Mouse (Mus musculus) forebrain, postnatal 0 days (tissue): ENCODE data around the gene Grip1. TPM values are rescaled to one million over a fixed set of nuclear protein-coding genes. Genes with fewer than 3 reads are reported as not detected.
A peak's percentile ranks its signal among the peaks of the same experiment; 100 is the strongest.

ENCODE experiments used
- ATAC-seq: fragments of 200-750 bp; cut with Nextera tagmentation; 2 replicates; pipeline ENCODE4 v1.8.0; 2017; ENCODE audit warnings: mild to moderate bottlenecking, moderate library complexity
- DNase-seq: peaks from one replicate; pipeline ENCODE4 v3.0.0-alpha.2; 2015
- H3K27ac ChIP-seq: fragments of 300-500 bp; sonication (generic); 2 replicates; pipeline ENCODE4 v1.5.1; 2014; ENCODE audit warnings: low read depth, mild to moderate bottlenecking, antibody characterized with exemption, low read length, moderate library complexity, mixed read lengths
- H3K27me3 ChIP-seq: fragments of 300-500 bp; sonication (generic); 2 replicates; pipeline ENCODE4 v1.6.1; 2014; ENCODE audit warnings: mild to moderate bottlenecking, low read length, mixed read lengths; ENCODE audit not compliant: insufficient read depth
- H3K36me3 ChIP-seq: fragments of 300-500 bp; sonication (generic); 2 replicates; pipeline ENCODE4 v1.6.1; 2014; ENCODE audit warnings: mild to moderate bottlenecking, moderate library complexity; ENCODE audit not compliant: insufficient read depth
- H3K4me1 ChIP-seq: fragments of 300-500 bp; sonication (generic); 2 replicates; pipeline ENCODE4 v1.6.1; 2014; ENCODE audit warnings: antibody characterized with exemption; ENCODE audit not compliant: insufficient read depth
- H3K4me2 ChIP-seq: fragments of 300-500 bp; sonication (generic); 2 replicates; pipeline ENCODE4 v1.6.1; 2014; ENCODE audit warnings: low read depth, mild to moderate bottlenecking, moderate library complexity
- H3K4me3 ChIP-seq: fragments of 300-500 bp; sonication (generic); 2 replicates; pipeline ENCODE4 v1.5.1; 2014; ENCODE audit warnings: low read depth, low read length, mixed read lengths
- H3K9ac ChIP-seq: fragments of 300-500 bp; sonication (generic); 2 replicates; pipeline ENCODE4 v1.6.1; 2014; ENCODE audit warnings: mild to moderate bottlenecking
- H3K9me3 ChIP-seq: fragments of 300-500 bp; sonication (generic); 2 replicates; pipeline ENCODE4 v1.6.1; 2016; ENCODE audit warnings: low read length
- CTCF ChIP-seq: sonication (generic); IDR thresholded peaks from 2 replicates; pipeline ENCODE4 v1.5.1; 2016; ENCODE audit warnings: antibody characterized with exemption, control low read depth, low read depth
- WGBS: fragments of 180-500 bp; shearing (Covaris S2); extraction: QIAGEN DNeasy Blood & Tissue Kit; methylation state at CpG from one replicate; pipeline ENCODE4 v1.1.7; 2014; 5-methylcytosine and 5-hydroxymethylcytosine counted together
- polyA plus RNA-seq: library from polyadenylated mRNA; unstranded; fragments of >200 nt; fragmentation: Nextera tagmentation; extraction: Ambion mirVana; gene quantifications from 2 replicates; pipeline ENCODE4 v1.2.1, GENCODE M21; 2015
- total RNA-seq: library from RNA; depleted of rRNA; stranded (reverse); fragments of >200 nt; gene quantifications from 2 replicates; pipeline ENCODE4 v1.2.3, GENCODE M21; 2014

Grip1 gene
- total and polyA plus RNA-seq, 2 experiments from 2014 or later: 14.8 to 34.5 TPM

- Histone ChIP-seq H3K36me3 (peaks cover 8% of the 10 kb centered on the region), H3K4me2 (no peak overlapping the region), H3K9me3 (no peaks in the 10 kb centered on the region), H3K4me3 (no peak overlapping the region), H3K4me1 (no peaks in the 10 kb centered on the region), H3K9ac (no peak overlapping the region), H3K27me3 (no peaks in the 10 kb centered on the region), H3K27ac (no peak overlapping the region)
- no peak for TF ChIP-seq CTCF
- 38% methylated on average over 2 of the region's 2 CpGs for WGBS
- DNase-seq (no peak), ATAC-seq (peak; percentile 18; the same call in 1 of the 2 replicates)
These were observed 591.1 kb downstream of the Grip1 start for GRCm38 (mm10) chr10:120044714-120045234.

GRCm38 (mm10) chr10:120060579-120061237 lies 607.1 kb downstream of the Grip1 start:
- Histone ChIP-seq H3K4me2 (no peak overlapping the region), H3K4me3 (no peak overlapping the region), H3K27me3 (no peaks in the 10 kb centered on the region), H3K27ac (no peak overlapping the region), H3K9ac (no peak overlapping the region), H3K9me3 (no peaks in the 10 kb centered on the region), H3K36me3 (no peaks in the 10 kb centered on the region; the same call in 1 of the 2 replicates), H3K4me1 (no peaks in the 10 kb centered on the region)
- no peak for TF ChIP-seq CTCF
- 88% methylated on average over 10 of the region's 10 CpGs for WGBS
- ATAC-seq: no peak
- no peak for DNase-seq

DNA sequence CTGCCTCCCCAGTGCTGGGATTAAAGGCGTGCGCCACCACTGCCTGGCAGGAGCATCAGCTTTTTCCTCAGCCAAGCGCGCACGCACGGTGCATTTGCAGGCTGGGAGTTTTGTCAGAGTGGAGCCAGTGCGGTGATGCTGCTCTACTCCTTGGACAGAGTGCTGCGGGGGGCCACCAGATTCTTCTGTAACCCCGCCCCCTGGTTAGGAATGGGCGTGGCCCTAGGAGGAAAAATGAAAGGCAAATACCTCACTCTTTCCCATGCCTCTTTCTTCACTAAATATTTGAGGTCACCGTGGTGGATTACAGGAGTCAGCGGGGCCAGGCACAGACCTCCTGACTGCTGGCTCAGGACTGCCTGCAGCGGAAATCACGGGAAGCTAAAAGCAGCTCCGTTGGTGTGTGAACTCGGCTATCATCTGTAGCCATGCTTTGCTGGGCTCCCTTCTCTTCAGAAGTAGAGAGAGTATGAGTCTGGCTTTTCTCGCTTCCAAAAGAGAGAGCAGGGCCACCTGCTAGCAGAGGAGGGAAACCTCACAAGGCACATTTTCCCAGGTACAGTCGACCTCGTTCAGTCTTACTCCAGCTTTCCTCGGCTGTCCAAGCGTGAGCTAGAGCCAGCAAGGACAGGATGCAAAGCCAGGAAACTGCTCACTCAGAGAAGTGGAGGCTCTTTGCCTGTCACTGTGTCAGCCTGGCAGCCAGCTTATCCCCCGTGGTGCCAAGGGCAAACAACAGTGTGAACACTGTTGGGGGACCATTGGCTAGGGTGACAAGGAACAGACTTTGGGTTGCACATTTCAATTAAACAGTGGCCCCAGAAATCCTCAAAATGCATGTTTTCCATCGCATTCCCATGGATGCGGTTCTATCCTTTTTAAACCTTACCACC lies 607.9 kb downstream of the Grip1 start:
- WGBS: 87% methylated on average over 24 of the region's 24 CpGs
- ATAC-seq: no peak

GRCm38 (mm10) chr10:120064424-120064823 lies 610.8 kb downstream of the Grip1 start:
- H3K27ac ChIP-seq: no peak overlapping the region
- no peak for ATAC-seq
- H3K9ac ChIP-seq: no peak overlapping the region
- no peaks in the 10 kb centered on the region for H3K27me3 ChIP-seq
- H3K9me3 ChIP-seq: no peaks in the 10 kb centered on the region
- peak; percentile 58 for DNase-seq
- no peaks in the 10 kb centered on the region for H3K36me3 ChIP-seq
- no peak overlapping the region for H3K4me3 ChIP-seq
- 19% methylated on average over 5 of the region's 5 CpGs for WGBS
- no peak overlapping the region for H3K4me2 ChIP-seq
- TF ChIP-seq CTCF: peak; percentile 85
- H3K4me1 ChIP-seq: no peaks in the 10 kb centered on the region

More for the DNA sequence above, 607.9 kb downstream of the Grip1 start:
- no peaks in the 10 kb centered on the region for H3K27me3 ChIP-seq
- no peak overlapping the region for H3K4me3 ChIP-seq
- no peak overlapping the region for H3K27ac ChIP-seq
- no peak for TF ChIP-seq CTCF
- DNase-seq: no peak
- no peaks in the 10 kb centered on the region for H3K9me3 ChIP-seq
- no peak overlapping the region for H3K4me2 ChIP-seq
- H3K36me3 ChIP-seq: no peaks in the 10 kb centered on the region; the same call in 1 of the 2 replicates
- no peak overlapping the region for H3K9ac ChIP-seq
- H3K4me1 ChIP-seq: no peaks in the 10 kb centered on the region

- Histone ChIP-seq H3K9ac (no peak overlapping the region), H3K27ac (no peak overlapping the region), H3K4me1 (0 out of 2 replicates have a peak, but pooled peaks cover 3% of the 10 kb centered on the region), H3K27me3 (no peaks in the 10 kb centered on the region), H3K36me3 (no peaks in the 10 kb centered on the region), H3K4me3 (no peak overlapping the region), H3K4me2 (no peak overlapping the region), H3K9me3 (no peaks in the 10 kb centered on the region)
- DNase-seq (no peak), ATAC-seq (no peak)
- 77% methylated on average over 10 of the region's 10 CpGs for WGBS
- TF ChIP-seq CTCF: no peak
These were observed 612.7 kb downstream of the Grip1 start for GRCm38 (mm10) chr10:120066319-120066718.

GRCm38 (mm10) chr10:120077850-120078249 lies 624.2 kb downstream of the Grip1 start:
- Histone ChIP-seq H3K36me3 (peaks cover 36% of the 10 kb centered on the region), H3K27me3 (no peaks in the 10 kb centered on the region), H3K4me1 (no peaks in the 10 kb centered on the region), H3K9ac (no peak overlapping the region), H3K9me3 (no peaks in the 10 kb centered on the region), H3K4me3 (no peak overlapping the region), H3K27ac (no peak overlapping the region), H3K4me2 (no peak overlapping the region)
- TF ChIP-seq CTCF: no peak
- DNase-seq: no peak
- ATAC-seq: no peak
- 73% methylated on average over 3 of the region's 3 CpGs for WGBS

GRCm38 (mm10) chr10:120092548-120092947 lies 638.9 kb downstream of the Grip1 start:
- H3K4me3 ChIP-seq: no peak overlapping the region
- H3K9ac ChIP-seq: no peak overlapping the region
- no peaks in the 10 kb centered on the region for H3K9me3 ChIP-seq
- no peaks in the 10 kb centered on the region for H3K4me1 ChIP-seq
- ATAC-seq (no peak), DNase-seq (no peak)
- H3K36me3 ChIP-seq: peaks cover 13% of the 10 kb centered on the region; the same call in 1 of the 2 replicates
- no peak overlapping the region for H3K4me2 ChIP-seq
- no peak overlapping the region for H3K27ac ChIP-seq
- H3K27me3 ChIP-seq: no peaks in the 10 kb centered on the region
- WGBS: 90% methylated on average over 12 of the region's 12 CpGs
- TF ChIP-seq CTCF: no peak
